Mouse (Mus musculus) activated CD4-positive, CD25-positive, alpha-beta regulatory T cell, adult 4 months (primary cell): ENCODE data around the gene Defb25. TPM values are rescaled to one million over a fixed set of nuclear protein-coding genes. Genes with fewer than 3 reads are reported as not detected.

ENCODE experiments used
- polyA plus RNA-seq, 2 experiments: library from polyadenylated mRNA; unstranded; fragments of 100-300 nt; shearing (Covaris generic); gene quantifications; one replicate each; pipeline ENCODE4 v1.2.1; 2017

Gene Defb25
- polyA plus RNA-seq, 2 experiments from 2014 or later, result not detected

Other genes starting within 250 kb of the Defb25 start
- not detected for gene Nrsn2, start 246.4 kb downstream of the Defb25 start, polyA plus RNA-seq
- under 1 TPM; 0.30 to 0.33 TPM for gene Sox12, start 225.0 kb downstream of the Defb25 start, polyA plus RNA-seq
- gene Zcchc3, start 208.0 kb downstream of the Defb25 start, polyA plus RNA-seq, result under 1 TPM; 0.70 to 0.74 TPM
- gene 6820408C15Rik, start 207.5 kb downstream of the Defb25 start, polyA plus RNA-seq, result not detected
- not detected for gene Defb23, start 158.4 kb downstream of the Defb25 start, polyA plus RNA-seq
- not detected for gene Defb20, start 146.0 kb downstream of the Defb25 start, polyA plus RNA-seq
- gene Defb22, start 132.9 kb downstream of the Defb25 start, polyA plus RNA-seq, result not detected
- gene Defb26, start 111.4 kb downstream of the Defb25 start, polyA plus RNA-seq, result not detected
- not detected for gene Defb28, start 104.8 kb downstream of the Defb25 start, polyA plus RNA-seq
- not detected for gene Defb29, start 83.0 kb downstream of the Defb25 start, polyA plus RNA-seq
- not detected for gene Gm17416, start 53.7 kb downstream of the Defb25 start, polyA plus RNA-seq
- not detected for gene Defb21, start 50.3 kb downstream of the Defb25 start, polyA plus RNA-seq
- not detected for gene Defb19, start 42.7 kb downstream of the Defb25 start, polyA plus RNA-seq
- not detected for gene Defb45, start 23.7 kb downstream of the Defb25 start, polyA plus RNA-seq
- gene Defb36, start 18.7 kb downstream of the Defb25 start, polyA plus RNA-seq, result not detected
- gene Rem1, start 3.9 kb upstream of the Defb25 start, polyA plus RNA-seq, result not detected
- gene H13, start 46.4 kb upstream of the Defb25 start, polyA plus RNA-seq, result 10 to 100 TPM; 72.7 to 82.3 TPM
- gene Mcts2, start 64.0 kb upstream of the Defb25 start, polyA plus RNA-seq, result 1 to 10 TPM; 2.1 to 2.5 TPM
- gene Id1, start 113.2 kb upstream of the Defb25 start, polyA plus RNA-seq, result under 1 TPM; 0.56 to 0.97 TPM
- gene Cox4i2, start 131.1 kb upstream of the Defb25 start, polyA plus RNA-seq, result not detected
- gene Bcl2l1, start 208.7 kb upstream of the Defb25 start, polyA plus RNA-seq, result 10 to 100 TPM; 52.4 to 59.9 TPM
- 10 to 100 TPM; 21.3 to 23.3 TPM for gene Tpx2, start 224.9 kb upstream of the Defb25 start, polyA plus RNA-seq